Mouse (Mus musculus) brain, embryonic 14.5 days (tissue): ENCODE data around the gene Lim2. TPM values are rescaled to one million over a fixed set of nuclear protein-coding genes. Genes with fewer than 3 reads are reported as not detected.
A peak's percentile ranks its signal among the peaks of the same experiment; 100 is the strongest.

Experiments
- DNase-seq: peaks from one replicate; pipeline ENCODE4 v3.0.0-alpha.2; 2011; ENCODE audit warnings: low read depth
- CTCF ChIP-seq: fragments of 200-500 bp; IDR thresholded peaks from 2 replicates; pipeline ENCODE4 v1.5.1; 2012; ENCODE audit warnings: inconsistent platforms, mild to moderate bottlenecking, moderate library complexity, borderline replicate concordance; ENCODE audit not compliant: insufficient read depth, insufficient read length; ENCODE audit errors: extremely low read depth
- POLR2A ChIP-seq: fragments of 200-500 bp; IDR thresholded peaks from 2 replicates; pipeline ENCODE4 v1.6.1; 2012; ENCODE audit warnings: mild to moderate bottlenecking, inconsistent platforms, borderline replicate concordance; ENCODE audit not compliant: poor library complexity, insufficient read depth, insufficient read length, severe bottlenecking; ENCODE audit errors: extremely low read depth
- polyA plus RNA-seq: library from polyadenylated mRNA; depleted of rRNA; stranded (reverse); fragments of >200 nt; gene quantifications from 2 replicates; pipeline ENCODE4 v1.2.3, GENCODE M21; 2012

Lim2 gene
- polyA plus RNA-seq, 1 experiment = 0.10 TPM

- DNase-seq = no peak
- no peak for TF ChIP-seq CTCF
- TF ChIP-seq POLR2A = no peak
Measured at GRCm38 (mm10) chr7:43447801-43448200, 20.3 kb downstream of the Lim2 start.

DNA sequence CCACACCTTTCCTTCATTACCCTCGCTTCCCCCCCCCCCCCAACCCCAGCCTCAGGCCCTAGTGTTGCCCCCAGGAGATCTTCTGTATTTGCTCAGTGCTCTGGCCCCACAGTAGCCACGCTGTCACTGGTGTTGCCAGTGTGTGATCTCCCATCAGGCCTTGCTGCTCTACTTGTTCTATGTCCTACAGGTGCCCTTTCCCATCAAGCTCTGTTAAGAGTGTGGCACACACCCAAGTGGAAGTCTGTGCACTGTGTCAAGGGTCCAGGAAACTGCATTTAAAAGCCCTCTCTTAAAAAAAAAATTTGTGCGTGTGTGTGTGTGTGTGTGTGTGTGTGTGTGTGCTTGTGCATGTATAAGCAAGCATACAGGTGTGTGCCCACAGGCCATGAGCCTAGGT, 20.8 kb downstream of the Lim2 start:
- no peak for TF ChIP-seq POLR2A
- TF ChIP-seq CTCF = no peak
- DNase-seq = no peak

GRCm38 (mm10) chr7:43449811-43450210, 22.3 kb downstream of the Lim2 start:
- TF ChIP-seq CTCF (no peak), POLR2A (no peak)
- no peak for DNase-seq

GRCm38 (mm10) chr7:43451726-43452125, 24.3 kb downstream of the Lim2 start:
- TF ChIP-seq CTCF (no peak), POLR2A (no peak)

DNA sequence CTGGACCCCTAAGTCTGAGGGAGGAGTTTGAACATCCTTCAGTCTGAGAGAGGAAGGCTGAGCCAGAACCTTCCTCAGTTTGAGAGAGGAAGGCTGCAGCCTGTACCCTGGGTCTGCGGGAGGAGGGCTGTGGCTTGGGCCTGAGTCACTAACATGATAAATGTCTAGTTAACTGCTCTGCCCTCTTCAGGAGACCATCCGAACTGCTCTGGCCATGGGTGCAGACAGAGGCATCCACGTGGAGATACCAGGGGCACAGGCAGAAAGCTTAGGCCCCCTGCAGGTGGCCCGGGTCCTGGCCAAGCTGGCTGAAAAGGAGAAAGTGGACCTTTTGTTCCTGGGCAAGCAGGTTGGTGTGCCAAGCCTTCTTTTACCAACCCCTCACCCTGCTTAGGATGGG, 25.1 kb downstream of the Lim2 start:
- DNase-seq = no peak
- peak; percentile 14; the same call in 1 of the 2 replicates for TF ChIP-seq CTCF
- no peak for TF ChIP-seq POLR2A

More at GRCm38 (mm10) chr7:43451726-43452125, 24.3 kb downstream of the Lim2 start:
- no peak for DNase-seq

GRCm38 (mm10) chr7:43453599-43454355, 26.3 kb downstream of the Lim2 start:
- TF ChIP-seq CTCF (no peak), POLR2A (no peak)
- no peak for DNase-seq

DNA sequence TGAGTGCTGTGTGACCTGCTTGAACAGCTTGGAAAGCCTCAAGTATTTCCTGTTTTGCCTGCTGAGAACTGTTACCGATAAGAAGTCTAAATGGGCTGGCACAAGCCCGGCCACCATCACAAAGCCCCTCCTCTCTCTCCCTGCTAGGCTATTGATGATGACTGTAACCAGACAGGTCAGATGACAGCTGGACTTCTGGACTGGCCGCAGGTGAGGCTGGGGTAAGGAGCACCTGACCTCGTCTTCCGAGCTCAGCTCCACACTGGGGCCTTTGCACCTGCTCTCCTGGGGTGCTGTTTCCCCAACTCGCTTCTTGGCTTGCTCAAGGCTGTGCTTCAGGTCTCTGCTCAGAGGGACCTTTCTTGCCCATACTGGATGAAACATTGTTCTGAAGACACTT, 26.9 kb downstream of the Lim2 start:
- DNase-seq = no peak
- TF ChIP-seq CTCF (no peak), POLR2A (no peak)

GRCm38 (mm10) chr7:43462851-43463250, 35.4 kb downstream of the Lim2 start, which contains the start of gene Vsig10l:
Gene Vsig10l (plus strand): TSS chr7:43463151.
- TF ChIP-seq CTCF (no peak), POLR2A (no peak)
- DNase-seq = no peak

DNA sequence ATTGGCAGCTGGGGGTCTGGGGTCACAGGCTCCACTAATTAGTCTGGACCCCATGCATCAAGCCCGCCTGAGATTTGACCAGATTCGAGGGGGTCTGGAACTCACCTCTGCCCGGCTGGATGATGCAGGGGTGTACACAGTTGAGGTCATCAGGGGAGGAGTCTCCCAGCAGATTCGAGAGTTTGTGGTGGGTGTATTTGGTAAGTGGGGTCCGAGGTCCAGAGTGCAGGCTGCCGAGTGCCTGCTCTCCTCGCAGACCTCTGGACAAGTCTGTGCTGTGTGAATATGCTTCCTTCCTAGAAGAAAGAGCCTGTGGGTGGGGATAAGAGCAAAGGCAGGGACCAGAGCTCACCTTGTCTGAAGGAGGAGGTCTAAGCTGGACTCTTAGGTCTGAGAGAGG, 36.5 kb downstream of the Lim2 start:
- DNase-seq = no peak
- no peak for TF ChIP-seq CTCF
- no peak for TF ChIP-seq POLR2A

DNA sequence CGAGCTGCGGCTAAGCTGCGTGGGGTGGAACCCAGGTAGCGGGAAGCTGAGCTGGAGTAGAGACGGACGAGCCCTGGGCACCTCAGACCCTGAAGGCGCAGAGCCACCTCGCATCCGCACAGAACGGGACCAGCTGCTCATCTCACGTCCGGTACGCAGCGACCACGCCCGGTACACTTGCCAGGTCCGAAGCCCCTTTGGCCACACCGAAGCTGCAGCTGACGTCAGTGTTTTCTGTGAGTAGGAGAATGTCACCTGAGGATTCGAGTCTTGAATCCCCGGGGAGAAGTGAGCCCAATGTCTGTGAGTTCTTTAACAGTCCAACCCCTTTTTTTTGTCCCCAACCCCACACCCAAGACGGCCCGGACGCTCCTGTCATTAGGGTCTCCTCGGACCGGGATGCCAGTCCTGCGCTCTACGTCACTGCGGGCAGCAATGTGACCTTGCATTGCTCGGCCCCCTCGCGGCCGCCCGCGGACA, 37.4 kb downstream of the Lim2 start:
- TF ChIP-seq CTCF (peak; percentile 33; the same call in 1 of the 2 replicates), POLR2A (no peak)
- DNase-seq = no peak

DNA sequence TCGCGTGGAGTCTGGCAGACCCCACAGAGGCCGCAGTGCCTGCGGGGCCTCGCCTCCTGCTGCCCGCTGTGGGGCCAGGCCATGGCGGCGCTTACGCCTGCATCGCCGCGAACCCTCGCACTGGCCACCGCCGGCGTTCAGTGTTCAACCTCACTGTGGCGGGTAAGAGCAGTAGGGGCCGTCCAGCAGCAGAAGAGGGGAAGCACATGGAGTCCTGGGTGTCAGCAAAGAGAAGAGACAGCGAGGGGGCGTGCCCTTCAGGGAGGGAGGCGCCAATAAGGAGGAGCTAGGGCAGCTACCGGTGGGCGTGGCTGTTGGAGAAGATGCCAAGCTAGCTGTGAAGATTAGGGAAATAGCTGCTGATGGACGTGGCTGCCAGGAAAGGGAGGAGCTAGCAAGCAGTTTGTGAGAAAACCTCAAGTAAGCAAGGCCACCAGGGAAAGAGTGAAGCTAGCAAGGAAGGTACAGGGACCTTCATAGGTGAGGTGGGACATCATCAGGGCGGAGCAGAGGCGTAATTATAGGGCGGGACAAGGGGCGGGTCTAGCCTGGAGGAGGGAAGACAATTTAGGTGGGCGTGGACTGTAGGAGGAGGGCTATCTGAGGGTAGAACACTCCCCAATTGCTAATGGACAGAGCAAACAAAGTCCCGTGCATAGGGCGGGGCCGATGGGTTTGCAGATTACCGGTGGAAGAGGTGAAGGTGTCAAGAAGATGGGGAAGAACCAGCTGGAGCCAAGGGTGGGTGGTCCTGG, 38.1 kb downstream of the Lim2 start:
- no peak for TF ChIP-seq POLR2A
- TF ChIP-seq CTCF = no peak
- DNase-seq = peak; percentile 95
